Mouse (Mus musculus) CH12.LX (cell line): ENCODE measurements at regions not wholly inside any gene's neighbourhood (a gene's known extent, or its start where the extent isn't known, plus 50 kb on each side); places are given as distances from the start of the nearest gene placed in this dataset.

Source experiments
- DNase-seq: peaks from one replicate; pipeline ENCODE4 v3.0.0-alpha.2; 2013; ENCODE audit errors: extremely low read depth
- H3K27ac ChIP-seq: 2 replicates; pipeline ENCODE4 v1.5.1; 2012; ENCODE audit warnings: low read depth, mild to moderate bottlenecking, control low read depth, moderate library complexity; ENCODE audit not compliant: insufficient read depth
- H3K27me3 ChIP-seq: replicated peaks from 2 replicates; pipeline ENCODE3; 2012; ENCODE audit warnings: inconsistent platforms
- H3K36me3 ChIP-seq, 2 experiments: replicated peaks in 1 of 2; 2 replicates each; pipeline versions ENCODE3 to v1.6.1; 2012; ENCODE audit warnings: inconsistent platforms in 1 of 2, low read length in 1 of 2, mild to moderate bottlenecking in 1 of 2, mixed read lengths in 1 of 2, moderate library complexity in 1 of 2; ENCODE audit not compliant: control insufficient read depth in 1 of 2, insufficient read depth in 1 of 2
- H3K4me1 ChIP-seq, 2 experiments: 2 replicates each; pipeline ENCODE4 v1.6.1; 2012; ENCODE audit warnings: inconsistent platforms in 1 of 2, moderate library complexity in 1 of 2; ENCODE audit not compliant: insufficient read depth in 2 of 2, control insufficient read depth in 1 of 2
- H3K4me2 ChIP-seq: 2 replicates; pipeline ENCODE4 v1.6.1; 2012; ENCODE audit warnings: low read depth, mild to moderate bottlenecking, control low read depth; ENCODE audit not compliant: poor library complexity, insufficient read depth, severe bottlenecking
- H3K4me3 ChIP-seq, 3 experiments: fragments of 150-350 bp in 1 of 3; sonication (generic) in 1 of 3; replicated peaks in 1 of 3; 2 replicates each; pipeline versions ENCODE3 to v1.5.1; 2011 to 2012; ENCODE audit warnings: low read depth in 2 of 3, low read length in 2 of 3, mild to moderate bottlenecking in 2 of 3, moderate library complexity in 2 of 3, control low read depth in 1 of 3, improper control_type of control experiment in 1 of 3, inconsistent platforms in 1 of 3, mixed read lengths in 1 of 3; ENCODE audit not compliant: poor library complexity in 1 of 3
- H3K79me2 ChIP-seq: replicated peaks from 2 replicates; pipeline ENCODE4 v1.6.1; 2012; ENCODE audit warnings: mild to moderate bottlenecking, moderate library complexity; ENCODE audit not compliant: control insufficient read depth, poor library complexity, insufficient read depth, severe bottlenecking; ENCODE audit errors: extremely low read depth
- H3K9ac ChIP-seq: 2 replicates; pipeline ENCODE4 v1.6.1; 2012; ENCODE audit warnings: low read depth, mild to moderate bottlenecking, control low read depth, moderate library complexity; ENCODE audit not compliant: insufficient read depth
- H3K9me3 ChIP-seq: replicated peaks from 2 replicates; pipeline ENCODE3; 2012; ENCODE audit warnings: low read length, inconsistent platforms, mixed read lengths
- BHLHE40 ChIP-seq: IDR thresholded peaks from 2 replicates; pipeline ENCODE4 v1.6.1; 2011; ENCODE audit warnings: mild to moderate bottlenecking, low read depth, low read length, improper control_type of control experiment
- CHD1 ChIP-seq: IDR thresholded peaks from 2 replicates; pipeline ENCODE4 v1.6.1; 2012; ENCODE audit warnings: low read depth, low read length, improper control_type of control experiment, inconsistent platforms
- CTCF ChIP-seq, 2 experiments: IDR thresholded peaks in 1 of 2; conservative IDR thresholded peaks in 1 of 2; 2 replicates each; pipeline ENCODE4 v1.5.1; 2011 to 2012; ENCODE audit warnings: low read depth in 2 of 2, low read length in 2 of 2, improper control_type of control experiment in 1 of 2, inconsistent platforms in 1 of 2, mild to moderate bottlenecking in 1 of 2, moderate library complexity in 1 of 2
- GABPA ChIP-seq: IDR thresholded peaks from 2 replicates; pipeline ENCODE4 v1.6.1; 2012; ENCODE audit warnings: low read depth, low read length, improper control_type of control experiment, inconsistent platforms; ENCODE audit not compliant: insufficient replicate concordance
- JUN ChIP-seq: IDR thresholded peaks from 2 replicates; pipeline ENCODE4 v1.6.1; 2011; ENCODE audit warnings: low read depth, mild to moderate bottlenecking, low read length, improper control_type of control experiment, moderate library complexity; ENCODE audit not compliant: insufficient read depth
- KAT2A ChIP-seq: IDR thresholded peaks from 2 replicates; pipeline ENCODE4 v1.6.1; 2012; ENCODE audit warnings: low read length, improper control_type of control experiment, inconsistent platforms; ENCODE audit not compliant: insufficient replicate concordance
- MAX ChIP-seq: IDR thresholded peaks from 2 replicates; pipeline ENCODE4 v1.6.1; 2011; ENCODE audit warnings: low read length, improper control_type of control experiment
- MAZ ChIP-seq: IDR thresholded peaks from 2 replicates; pipeline ENCODE4 v1.6.1; 2012; ENCODE audit warnings: low read depth, mild to moderate bottlenecking, inconsistent platforms, low read length, improper control_type of control experiment, moderate library complexity
- POLR2A ChIP-seq: IDR thresholded peaks from 2 replicates; pipeline ENCODE4 v1.6.1; 2011; ENCODE audit warnings: low read depth, mild to moderate bottlenecking, improper control_type of control experiment, low read length
- RAD21 ChIP-seq: IDR thresholded peaks from 2 replicates; pipeline ENCODE4 v1.6.1; 2011; ENCODE audit warnings: low read depth, mild to moderate bottlenecking, low read length, improper control_type of control experiment, moderate library complexity
- RCOR1 ChIP-seq: conservative IDR thresholded peaks from 2 replicates; pipeline ENCODE4 v1.6.1; 2012; ENCODE audit warnings: low read depth, mild to moderate bottlenecking, inconsistent platforms, low read length, improper control_type of control experiment
- SMC3 ChIP-seq: IDR thresholded peaks from 2 replicates; pipeline ENCODE4 v1.6.1; 2011; ENCODE audit warnings: low read depth, low read length, improper control_type of control experiment
- TBP ChIP-seq: conservative IDR thresholded peaks from 2 replicates; pipeline ENCODE4 v1.6.1; 2011; ENCODE audit warnings: low read depth, low read length, improper control_type of control experiment
- ZKSCAN1 ChIP-seq: IDR thresholded peaks from 2 replicates; pipeline ENCODE4 v1.6.1; 2012; ENCODE audit warnings: low read depth, inconsistent platforms, low read length, improper control_type of control experiment, borderline replicate concordance
- ZNF384 ChIP-seq: IDR thresholded peaks from 2 replicates; pipeline ENCODE4 v1.6.1; 2012; ENCODE audit warnings: low read depth, low read length, improper control_type of control experiment, inconsistent platforms
- dilution Hi-C: fragments of 300-500 bp; cut with MboI; formaldehyde crosslinking; loops from 2 replicates; pipeline ENCODE4 v1.14.3; 2020; ENCODE audit warnings: low sequenced_read_pairs; ENCODE audit not compliant: extremely low pct_unique_long_range_greater_than_20kb, extremely low pct_ligation_motif_present
- in situ Hi-C: fragments of 300-500 bp; cut with MboI; formaldehyde crosslinking; loops from 3 replicates; pipeline ENCODE4 v1.14.3; 2019; ENCODE audit warnings: low sequenced_read_pairs, low pct_ligation_motif_present, low pct_unique_long_range_greater_than_20kb, mixed read lengths

GRCm38 (mm10) chr5:53373315-53373714, 92.6 kb upstream of the Rbpj start:
- H3K9me3 ChIP-seq, result peaks cover 6% of the 10 kb centered on the region
- in situ Hi-C loops (no loop called here), dilution Hi-C loops (no loop called here)
- H3K4me2 ChIP-seq, result no peak overlapping the region
- no peak overlapping the region for H3K9ac ChIP-seq
- H3K79me2 ChIP-seq, result no peaks in the 10 kb centered on the region
- no peak for DNase-seq
- no peak for TF ChIP-seq TBP
- no peak for TF ChIP-seq BHLHE40
- no peaks in the 10 kb centered on the region for H3K36me3 ChIP-seq
- no peak overlapping the region for H3K4me3 ChIP-seq
- H3K4me1 ChIP-seq, result peaks cover 6 to 28% of the 10 kb centered on the region in 2 experiments
- H3K27ac ChIP-seq, result no peak overlapping the region
- no peaks in the 10 kb centered on the region for H3K27me3 ChIP-seq

- dilution Hi-C loops, result no loop called here
- no peaks in the 10 kb centered on the region for H3K79me2 ChIP-seq
- TF ChIP-seq ZKSCAN1, result no peak
- no peak for TF ChIP-seq SMC3
- no peak for TF ChIP-seq RCOR1
- TF ChIP-seq MAX, result no peak
- TF ChIP-seq POLR2A, result no peak
- DNase-seq, result no peak
- H3K4me2 ChIP-seq, result no peak overlapping the region
- no peaks in the 10 kb centered on the region for H3K36me3 ChIP-seq
- no peak overlapping the region for H3K4me3 ChIP-seq
- no peak overlapping the region for H3K27ac ChIP-seq
- no peak overlapping the region for H3K9ac ChIP-seq
- H3K27me3 ChIP-seq, result no peaks in the 10 kb centered on the region
- in situ Hi-C loops, result no loop called here
- peaks cover 31 to 63% of the 10 kb centered on the region in 2 experiments for H3K4me1 ChIP-seq
- no peaks in the 10 kb centered on the region for H3K9me3 ChIP-seq
These were observed 89.1 kb upstream of the Rbpj start for GRCm38 (mm10) chr5:53376856-53377255.

GRCm38 (mm10) chr5:53377698-53378097, 88.3 kb upstream of the Rbpj start:
- Histone ChIP-seq H3K4me3 (no peak overlapping the region), H3K36me3 (no peaks in the 10 kb centered on the region), H3K9me3 (no peaks in the 10 kb centered on the region), H3K4me1 (peaks cover 35 to 66% of the 10 kb centered on the region in 2 experiments), H3K4me2 (no peak overlapping the region), H3K27ac (no peak overlapping the region), H3K9ac (no peak overlapping the region), H3K79me2 (no peaks in the 10 kb centered on the region)
- DNase-seq, result no peak
- dilution Hi-C loops, result no loop called here
- in situ Hi-C loops, result no loop called here
- no peak for TF ChIP-seq KAT2A
- peak; percentile 12 to 57; a peak in 2 of 4 replicates for TF ChIP-seq CTCF (conservative IDR thresholded peaks at IDR 0.05 in 1 of 2, IDR thresholded peaks at IDR 0.05 in 1 of 2; ENCODE audit: low read depth in 2 of 2, low read length in 2 of 2)
- no peak for TF ChIP-seq GABPA
- no peak for TF ChIP-seq ZNF384
- TF ChIP-seq MAZ, result no peak
- TF ChIP-seq JUN, result no peak
- peak; percentile 22 for TF ChIP-seq SMC3
- peak; percentile 44 for TF ChIP-seq RAD21
- no peak for TF ChIP-seq CHD1
- TF ChIP-seq BHLHE40, result no peak
- TF ChIP-seq, all 38 proteins: peak for 3
- H3K27me3 ChIP-seq, result no peaks in the 10 kb centered on the region
